Mouse (Mus musculus): ENCODE results near the gene Mitf. TPM values are rescaled to one million over a fixed set of nuclear protein-coding genes. Genes with fewer than 3 reads are reported as not detected.

Mitf gene
- total and polyA plus RNA-seq, 3 experiments: 0.33 TPM; not detected in 2

- no peak overlapping the region for H3K4me3 ChIP-seq (ENCODE audit: low read depth, low read length)
- no peaks in the 10 kb centered on the region for H3K36me3 ChIP-seq (replicated peaks)
- DNase-seq (ENCODE audit: low spot score) (no peak), ATAC-seq (ENCODE audit: extremely low read depth, insufficient number of reproducible peaks, low FRiP score, poor library complexity, severe bottlenecking) (no peak)
- peaks cover 42% of the 10 kb centered on the region for H3K9me3 ChIP-seq (replicated peaks)
- H3K4me1 ChIP-seq (ENCODE audit: insufficient read depth, low read depth, low read length): no peaks in the 10 kb centered on the region
- TF ChIP-seq TAL1 (conservative IDR thresholded peaks at IDR 0.05; ENCODE audit: low read depth, low read length): no peak
- no peak for TF ChIP-seq CTCF (IDR thresholded peaks at IDR 0.05; ENCODE audit: low read depth, low read length)
- no peak for TF ChIP-seq GATA1 (IDR thresholded peaks at IDR 0.05; ENCODE audit: borderline replicate concordance, low read length)
- no peak for TF ChIP-seq GATA2 (IDR thresholded peaks at IDR 0.05; ENCODE audit: borderline replicate concordance, low read depth, low read length)
- TF ChIP-seq POLR2AphosphoS5 (IDR thresholded peaks at IDR 0.05; ENCODE audit: insufficient replicate concordance, low read depth, low read length): no peak
- no peaks in the 10 kb centered on the region for H3K27me3 ChIP-seq (ENCODE audit: insufficient read depth, low read length)
These were observed 19.9 kb downstream of the Mitf start for GRCm38 (mm10) chr6:97826642-97827275.

DNA sequence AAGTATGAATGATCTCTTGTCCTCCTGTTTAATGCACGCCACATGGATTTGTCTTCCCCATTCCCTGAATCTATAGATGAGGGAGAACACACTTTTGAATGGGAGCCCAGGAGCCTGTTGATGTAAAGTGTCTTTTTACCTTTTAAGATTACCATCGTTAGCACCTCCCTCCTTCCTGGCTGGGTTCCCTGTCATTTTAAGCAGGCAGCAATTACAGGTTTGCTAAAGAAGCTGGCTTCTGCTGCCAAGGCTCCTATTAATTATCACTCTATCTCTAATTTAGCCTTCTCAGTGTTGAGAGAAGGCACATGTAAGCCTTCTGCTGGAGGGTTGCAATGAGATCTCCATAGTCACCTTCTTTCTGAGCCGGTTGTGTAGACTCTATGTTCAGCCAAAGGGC is 21.2 kb downstream of the Mitf start:
- no peaks in the 10 kb centered on the region for H3K27me3 ChIP-seq (ENCODE audit: insufficient read depth, low read length)
- H3K36me3 ChIP-seq (replicated peaks): no peaks in the 10 kb centered on the region
- no peaks in the 10 kb centered on the region for H3K4me1 ChIP-seq (ENCODE audit: insufficient read depth, low read depth, low read length)
- ATAC-seq (ENCODE audit: extremely low read depth, insufficient number of reproducible peaks, low FRiP score, poor library complexity, severe bottlenecking): no peak
- TF ChIP-seq TAL1 (conservative IDR thresholded peaks at IDR 0.05; ENCODE audit: low read depth, low read length): no peak
- no peak for TF ChIP-seq CTCF (IDR thresholded peaks at IDR 0.05; ENCODE audit: low read depth, low read length)
- TF ChIP-seq POLR2AphosphoS5 (IDR thresholded peaks at IDR 0.05; ENCODE audit: insufficient replicate concordance, low read depth, low read length): no peak
- no peak for TF ChIP-seq GATA2 (IDR thresholded peaks at IDR 0.05; ENCODE audit: borderline replicate concordance, low read depth, low read length)
- no peak for TF ChIP-seq GATA1 (IDR thresholded peaks at IDR 0.05; ENCODE audit: borderline replicate concordance, low read length)
- no peak overlapping the region for H3K4me3 ChIP-seq (ENCODE audit: low read depth, low read length)
- H3K9me3 ChIP-seq (replicated peaks): peaks cover 44% of the 10 kb centered on the region
- no peak for DNase-seq (ENCODE audit: low spot score)

GRCm38 (mm10) chr6:97828822-97829719 is 22.2 kb downstream of the Mitf start:
- no peaks in the 10 kb centered on the region for H3K4me1 ChIP-seq (ENCODE audit: insufficient read depth, low read depth, low read length)
- DNase-seq (ENCODE audit: low spot score): no peak
- peaks cover 44% of the 10 kb centered on the region for H3K9me3 ChIP-seq (replicated peaks)
- H3K36me3 ChIP-seq (replicated peaks): no peaks in the 10 kb centered on the region
- ATAC-seq (ENCODE audit: extremely low read depth, insufficient number of reproducible peaks, low FRiP score, poor library complexity, severe bottlenecking): no peak
- TF ChIP-seq GATA1 (IDR thresholded peaks at IDR 0.05; ENCODE audit: borderline replicate concordance, low read length): no peak
- H3K4me3 ChIP-seq (ENCODE audit: low read depth, low read length): no peak overlapping the region
- no peaks in the 10 kb centered on the region for H3K27me3 ChIP-seq (ENCODE audit: insufficient read depth, low read length)

- Histone ChIP-seq H3K4me3 (ENCODE audit: low read depth, low read length) (no peak overlapping the region), H3K36me3 (replicated peaks) (no peaks in the 10 kb centered on the region), H3K27me3 (ENCODE audit: insufficient read depth, low read length) (no peaks in the 10 kb centered on the region), H3K9me3 (replicated peaks) (peaks cover 44% of the 10 kb centered on the region), H3K4me1 (ENCODE audit: insufficient read depth, low read depth, low read length) (no peaks in the 10 kb centered on the region)
- no peak for DNase-seq (ENCODE audit: low spot score)
- no peak for TF ChIP-seq GATA1 (IDR thresholded peaks at IDR 0.05; ENCODE audit: borderline replicate concordance, low read length)
- no peak for TF ChIP-seq GATA2 (IDR thresholded peaks at IDR 0.05; ENCODE audit: borderline replicate concordance, low read depth, low read length)
- no peak for TF ChIP-seq TAL1 (conservative IDR thresholded peaks at IDR 0.05; ENCODE audit: low read depth, low read length)
- TF ChIP-seq CTCF (IDR thresholded peaks at IDR 0.05; ENCODE audit: low read depth, low read length): no peak
- no peak for TF ChIP-seq POLR2AphosphoS5 (IDR thresholded peaks at IDR 0.05; ENCODE audit: insufficient replicate concordance, low read depth, low read length)
- no peak for ATAC-seq (ENCODE audit: extremely low read depth, insufficient number of reproducible peaks, low FRiP score, poor library complexity, severe bottlenecking)
These were observed 25.6 kb downstream of the Mitf start for GRCm38 (mm10) chr6:97832501-97832900.

DNA sequence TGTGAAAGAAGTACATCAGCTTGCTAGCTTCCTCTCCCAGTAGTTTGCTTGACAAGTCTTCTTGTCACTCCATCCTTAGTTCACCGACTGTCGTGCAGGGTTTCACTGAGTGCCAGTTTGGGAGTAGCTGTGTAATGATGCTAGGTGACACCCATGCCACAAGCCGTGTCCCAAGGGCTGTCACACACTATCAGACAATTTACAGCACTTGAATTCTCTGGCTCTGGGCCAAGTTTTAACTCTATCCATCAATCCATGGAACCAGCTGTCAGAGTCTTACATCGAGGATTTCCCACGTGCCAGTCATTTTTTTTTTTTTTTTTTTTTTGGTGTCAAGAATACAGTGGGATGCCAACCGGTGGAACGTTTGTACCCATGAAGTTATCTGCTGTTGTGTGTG is 29.3 kb downstream of the Mitf start:
- TF ChIP-seq CTCF (IDR thresholded peaks at IDR 0.05; ENCODE audit: low read depth, low read length) (no peak), GATA2 (IDR thresholded peaks at IDR 0.05; ENCODE audit: borderline replicate concordance, low read depth, low read length) (no peak), POLR2AphosphoS5 (IDR thresholded peaks at IDR 0.05; ENCODE audit: insufficient replicate concordance, low read depth, low read length) (no peak), TAL1 (conservative IDR thresholded peaks at IDR 0.05; ENCODE audit: low read depth, low read length) (no peak), GATA1 (IDR thresholded peaks at IDR 0.05; ENCODE audit: borderline replicate concordance, low read length) (no peak)
- Histone ChIP-seq H3K9me3 (replicated peaks) (peaks cover 42% of the 10 kb centered on the region), H3K36me3 (replicated peaks) (no peaks in the 10 kb centered on the region), H3K4me3 (ENCODE audit: low read depth, low read length) (no peak overlapping the region), H3K27me3 (ENCODE audit: insufficient read depth, low read length) (no peaks in the 10 kb centered on the region), H3K4me1 (ENCODE audit: insufficient read depth, low read depth, low read length) (no peaks in the 10 kb centered on the region)
- no peak for DNase-seq (ENCODE audit: low spot score)
- ATAC-seq (ENCODE audit: extremely low read depth, insufficient number of reproducible peaks, low FRiP score, poor library complexity, severe bottlenecking): no peak

- ATAC-seq (ENCODE audit: extremely low read depth, insufficient number of reproducible peaks, low FRiP score, poor library complexity, severe bottlenecking) (no peak), DNase-seq (ENCODE audit: low spot score) (no peak)
- no peaks in the 10 kb centered on the region for H3K4me1 ChIP-seq (ENCODE audit: insufficient read depth, low read depth, low read length)
- H3K27me3 ChIP-seq (ENCODE audit: insufficient read depth, low read length): no peaks in the 10 kb centered on the region
- no peaks in the 10 kb centered on the region for H3K36me3 ChIP-seq (replicated peaks)
- H3K9me3 ChIP-seq (replicated peaks): peaks cover 34% of the 10 kb centered on the region
- no peak overlapping the region for H3K4me3 ChIP-seq (ENCODE audit: low read depth, low read length)
- TF ChIP-seq GATA1 (IDR thresholded peaks at IDR 0.05; ENCODE audit: borderline replicate concordance, low read length) (no peak), GATA2 (IDR thresholded peaks at IDR 0.05; ENCODE audit: borderline replicate concordance, low read depth, low read length) (no peak), TAL1 (conservative IDR thresholded peaks at IDR 0.05; ENCODE audit: low read depth, low read length) (no peak), CTCF (IDR thresholded peaks at IDR 0.05; ENCODE audit: low read depth, low read length) (no peak), POLR2AphosphoS5 (IDR thresholded peaks at IDR 0.05; ENCODE audit: insufficient replicate concordance, low read depth, low read length) (no peak)
These were observed 30.9 kb downstream of the Mitf start for GRCm38 (mm10) chr6:97837711-97838110.
